Mouse (Mus musculus) liver, embryonic 14.5 days (tissue): ENCODE results near the gene Sit1.

Experiments
- CTCF ChIP-seq: IDR thresholded peaks from 2 replicates; pipeline ENCODE4 v1.5.1; 2016; ENCODE audit warnings: antibody characterized with exemption, low read depth, control low read depth
- EP300 ChIP-seq: IDR thresholded peaks from 2 replicates; pipeline ENCODE4 v1.6.1; 2016; ENCODE audit warnings: antibody characterized with exemption, low read depth

DNA sequence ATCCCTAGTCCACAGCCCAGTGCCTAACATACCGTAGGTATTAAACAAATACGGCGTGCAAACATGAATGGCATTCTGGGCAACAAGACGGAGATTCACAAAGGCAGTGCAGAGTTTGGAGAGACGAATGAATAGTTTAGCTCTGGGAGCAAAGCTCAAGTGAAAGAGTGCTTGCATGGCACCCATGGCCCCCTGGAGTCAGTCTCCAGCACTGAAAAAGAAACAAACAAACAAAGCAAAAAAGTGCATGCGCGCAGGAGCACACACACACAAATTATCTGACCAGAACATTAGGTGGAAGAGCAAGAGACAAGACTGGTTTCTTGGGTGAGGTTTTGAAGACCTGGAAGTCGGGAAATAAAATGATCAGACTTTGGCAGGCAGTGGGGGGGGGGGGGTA lies 22.5 kb upstream of the Sit1 start:
- TF ChIP-seq CTCF, result no peak
- no peak for TF ChIP-seq EP300
